Mouse (Mus musculus) heart, embryonic 10.5 days (tissue): ENCODE data around the gene Fcrlb. TPM values are rescaled to one million over a fixed set of nuclear protein-coding genes. Genes with fewer than 3 reads are reported as not detected.

Experiments
- DNase-seq: peaks from one replicate; pipeline ENCODE4 v3.0.0-alpha.2; 2017; ENCODE audit warnings: low spot score
- H3K27ac ChIP-seq: fragments of 300-500 bp; sonication (generic); 2 replicates; pipeline ENCODE4 v1.5.1; 2016; ENCODE audit warnings: mild to moderate bottlenecking
- H3K27me3 ChIP-seq: fragments of 300-500 bp; sonication (generic); 2 replicates; pipeline ENCODE4 v1.6.1; 2016; ENCODE audit warnings: mild to moderate bottlenecking; ENCODE audit not compliant: poor library complexity, insufficient read depth, severe bottlenecking
- H3K36me3 ChIP-seq: fragments of 300-500 bp; sonication (generic); 2 replicates; pipeline ENCODE4 v1.6.1; 2016; ENCODE audit warnings: mild to moderate bottlenecking, moderate library complexity
- H3K4me1 ChIP-seq: fragments of 300-500 bp; sonication (generic); 2 replicates; pipeline ENCODE4 v1.6.1; 2016; ENCODE audit warnings: mild to moderate bottlenecking
- H3K4me3 ChIP-seq: fragments of 300-500 bp; sonication (generic); 2 replicates; pipeline ENCODE4 v1.5.1; 2016; ENCODE audit warnings: mild to moderate bottlenecking, moderate library complexity
- H3K9me3 ChIP-seq: fragments of 300-500 bp; sonication (generic); 2 replicates; pipeline ENCODE4 v1.6.1; 2016; ENCODE audit warnings: mild to moderate bottlenecking, moderate library complexity
- whole genome bisulfite sequencing: fragments of 180-500 bp; shearing (Covaris S2); methylation state at CpG from one replicate; pipeline ENCODE4 v1.1.7; 2016; 5-methylcytosine and 5-hydroxymethylcytosine counted together
- polyA plus RNA-seq: library from polyadenylated mRNA; unstranded; fragments of >200 nt; fragmentation: Nextera tagmentation; extraction: Ambion mirVana; gene quantifications from 2 replicates; pipeline ENCODE4 v1.2.1, GENCODE M21; 2016

Gene Fcrlb
- polyA plus RNA-seq, 1 experiment from 2014 or later = not detected

- no peak overlapping the region for H3K27ac ChIP-seq
- no peaks in the 10 kb centered on the region for H3K4me1 ChIP-seq
- no peaks in the 10 kb centered on the region for H3K36me3 ChIP-seq
- no peak overlapping the region for H3K4me3 ChIP-seq
- H3K27me3 ChIP-seq = peaks cover 49% of the 10 kb centered on the region
- H3K9me3 ChIP-seq = no peaks in the 10 kb centered on the region
- WGBS = 33% methylated on average over 10 of the region's 10 CpGs
- peak; percentile 91 for DNase-seq
Observed at GRCm38 (mm10) chr1:170901536-170902238, 11.1 kb downstream of the Fcrlb start.

GRCm38 (mm10) chr1:170900799-170901467 is 11.8 kb downstream of the Fcrlb start:
- Histone ChIP-seq H3K27me3 (peaks cover 41% of the 10 kb centered on the region), H3K36me3 (no peaks in the 10 kb centered on the region), H3K4me3 (0 out of 2 replicates have a peak overlapping the region, but pooled peaks have one; percentile 22), H3K27ac (no peak overlapping the region), H3K9me3 (no peaks in the 10 kb centered on the region), H3K4me1 (no peaks in the 10 kb centered on the region)
- no peak for DNase-seq
- 36% methylated on average over 10 of the region's 10 CpGs for WGBS

GRCm38 (mm10) chr1:170898413-170899075 is 14.2 kb downstream of the Fcrlb start:
- no peaks in the 10 kb centered on the region for H3K4me1 ChIP-seq
- no peak for DNase-seq
- H3K27ac ChIP-seq = no peak overlapping the region
- WGBS = 61% methylated on average over 16 of the region's 16 CpGs
- H3K4me3 ChIP-seq = no peak overlapping the region
- H3K27me3 ChIP-seq = peaks cover 23% of the 10 kb centered on the region; the same call in 1 of the 2 replicates
- no peaks in the 10 kb centered on the region for H3K9me3 ChIP-seq
- no peaks in the 10 kb centered on the region for H3K36me3 ChIP-seq

- H3K9me3 ChIP-seq = no peaks in the 10 kb centered on the region
- peaks cover 6% of the 10 kb centered on the region; the same call in 1 of the 2 replicates for H3K27me3 ChIP-seq
- DNase-seq = no peak
- no peak overlapping the region for H3K27ac ChIP-seq
- no peaks in the 10 kb centered on the region for H3K36me3 ChIP-seq
- WGBS = 77% methylated on average over 5 of the region's 5 CpGs
- H3K4me3 ChIP-seq = no peak overlapping the region
- H3K4me1 ChIP-seq = no peaks in the 10 kb centered on the region
Observed at GRCm38 (mm10) chr1:170896651-170897281, 16.0 kb downstream of the Fcrlb start.

DNA sequence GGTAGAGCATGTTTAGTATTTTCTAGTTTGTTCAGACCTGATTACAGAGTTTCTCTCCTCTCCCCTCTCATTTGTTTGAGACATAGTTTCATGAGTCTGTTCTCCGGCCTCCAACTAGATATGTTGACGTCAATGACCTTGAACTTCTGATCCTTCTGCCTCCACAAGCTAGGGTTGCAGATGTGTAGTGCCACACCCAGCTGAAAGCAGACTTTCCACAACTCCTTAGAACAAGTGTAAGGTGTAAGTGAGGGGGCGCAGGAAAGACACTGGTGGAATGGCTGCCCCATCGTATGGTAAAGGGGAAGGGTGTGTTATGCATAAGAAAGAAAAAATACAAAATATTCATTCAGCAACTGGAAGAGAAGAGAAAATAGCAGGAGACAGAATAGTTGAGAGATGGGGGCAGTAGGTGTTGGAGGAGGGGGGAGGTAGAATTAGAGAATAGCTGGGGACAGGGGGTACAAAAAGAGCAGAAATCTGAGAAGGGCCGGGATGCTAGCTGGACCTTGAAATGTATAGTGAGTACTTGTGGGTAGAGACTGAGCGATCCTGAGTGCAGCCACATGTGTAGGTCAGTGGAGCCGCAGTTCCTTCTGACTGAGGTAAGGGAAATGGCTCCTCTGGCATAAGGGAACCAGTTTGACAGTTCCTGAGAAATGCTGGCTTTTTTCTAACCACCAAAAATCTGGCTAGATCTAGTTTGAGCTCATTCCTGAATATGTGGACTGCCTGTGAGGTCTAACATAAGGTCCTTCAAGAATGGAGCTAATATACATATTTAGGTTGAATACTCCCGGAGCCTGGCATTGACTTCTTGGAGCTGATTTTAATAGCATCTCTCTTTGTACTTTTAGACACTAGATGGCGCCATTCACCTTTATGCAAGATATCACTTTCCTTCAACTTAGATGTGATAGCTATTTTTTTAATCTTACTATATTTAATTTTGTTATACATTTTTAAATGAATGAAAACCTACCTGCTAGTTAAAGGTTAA is 17.8 kb downstream of the Fcrlb start:
- WGBS = 65% methylated on average over 9 of the region's 9 CpGs
- Histone ChIP-seq H3K4me1 (no peaks in the 10 kb centered on the region), H3K36me3 (no peaks in the 10 kb centered on the region), H3K9me3 (no peaks in the 10 kb centered on the region), H3K27me3 (peaks cover 6% of the 10 kb centered on the region; the same call in 1 of the 2 replicates), H3K27ac (no peak overlapping the region), H3K4me3 (no peak overlapping the region)
- no peak for DNase-seq

DNA sequence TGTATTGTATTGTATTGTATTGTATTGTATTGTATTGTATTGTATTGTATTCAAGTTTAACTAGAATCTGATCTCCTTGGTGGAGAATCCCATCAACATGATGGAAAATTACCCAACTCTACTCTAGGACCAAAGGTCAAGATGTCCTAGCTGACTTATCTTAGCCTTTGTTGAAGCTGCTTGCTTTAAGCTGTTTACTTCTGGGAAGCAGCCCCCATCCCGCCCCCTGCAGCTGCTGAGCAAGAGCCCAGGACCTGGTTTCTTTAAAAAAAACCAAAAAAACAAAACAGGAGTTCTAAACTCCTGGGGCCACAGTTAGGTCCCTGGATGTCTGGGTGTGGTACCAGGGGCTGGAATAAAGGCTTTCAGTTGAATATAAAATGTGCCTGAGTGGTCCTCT is 20.5 kb downstream of the Fcrlb start:
- DNase-seq = no peak
- Histone ChIP-seq H3K36me3 (no peaks in the 10 kb centered on the region), H3K27ac (no peak overlapping the region), H3K27me3 (no peaks in the 10 kb centered on the region), H3K4me3 (no peak overlapping the region), H3K9me3 (no peaks in the 10 kb centered on the region), H3K4me1 (no peaks in the 10 kb centered on the region)
- WGBS = 68% methylated on average over 1 of the region's 1 CpGs

GRCm38 (mm10) chr1:170891646-170892045 is 21.1 kb downstream of the Fcrlb start:
- no peak overlapping the region for H3K27ac ChIP-seq
- H3K4me3 ChIP-seq = no peak overlapping the region
- no peak for DNase-seq
- 44% methylated on average over 2 of the region's 2 CpGs for WGBS
- no peaks in the 10 kb centered on the region for H3K4me1 ChIP-seq
- no peaks in the 10 kb centered on the region for H3K9me3 ChIP-seq
- H3K36me3 ChIP-seq = no peaks in the 10 kb centered on the region
- H3K27me3 ChIP-seq = no peaks in the 10 kb centered on the region

DNA sequence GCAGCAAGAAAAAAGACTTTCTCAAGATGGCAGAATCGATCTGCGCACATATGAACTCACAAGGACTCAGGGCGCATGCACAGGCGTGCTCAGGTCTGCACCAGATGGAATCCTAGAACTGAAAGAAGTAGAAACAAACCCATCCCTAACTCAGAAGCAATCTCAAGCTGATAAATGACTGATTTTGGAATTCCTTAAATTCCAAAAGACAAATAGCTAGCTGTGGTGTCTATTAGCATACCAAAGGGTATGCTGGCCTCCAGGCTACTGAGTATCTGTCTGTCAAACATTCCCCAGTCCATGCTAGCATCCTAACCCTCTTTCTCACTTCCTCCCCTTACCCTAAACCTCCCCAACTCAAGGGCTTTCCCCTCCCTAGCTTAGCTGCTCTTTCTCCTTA is 23.4 kb downstream of the Fcrlb start:
- Histone ChIP-seq H3K27ac (no peak overlapping the region), H3K9me3 (no peaks in the 10 kb centered on the region)

GRCm38 (mm10) chr1:170886044-170886458 is 26.7 kb downstream of the Fcrlb start:
- WGBS = 51% methylated on average over 6 of the region's 6 CpGs
- no peak overlapping the region for H3K27ac ChIP-seq
- H3K9me3 ChIP-seq = no peaks in the 10 kb centered on the region
- no peak for DNase-seq
- H3K4me1 ChIP-seq = peaks cover 15% of the 10 kb centered on the region
- H3K27me3 ChIP-seq = no peaks in the 10 kb centered on the region
- H3K4me3 ChIP-seq = no peak overlapping the region
- peaks cover 7% of the 10 kb centered on the region for H3K36me3 ChIP-seq

More for the DNA sequence above, 23.4 kb downstream of the Fcrlb start:
- DNase-seq = no peak
- Histone ChIP-seq H3K4me3 (no peak overlapping the region), H3K36me3 (no peaks in the 10 kb centered on the region), H3K4me1 (peaks cover 5% of the 10 kb centered on the region), H3K27me3 (no peaks in the 10 kb centered on the region)
- 80% methylated on average over 4 of the region's 4 CpGs for WGBS

DNA sequence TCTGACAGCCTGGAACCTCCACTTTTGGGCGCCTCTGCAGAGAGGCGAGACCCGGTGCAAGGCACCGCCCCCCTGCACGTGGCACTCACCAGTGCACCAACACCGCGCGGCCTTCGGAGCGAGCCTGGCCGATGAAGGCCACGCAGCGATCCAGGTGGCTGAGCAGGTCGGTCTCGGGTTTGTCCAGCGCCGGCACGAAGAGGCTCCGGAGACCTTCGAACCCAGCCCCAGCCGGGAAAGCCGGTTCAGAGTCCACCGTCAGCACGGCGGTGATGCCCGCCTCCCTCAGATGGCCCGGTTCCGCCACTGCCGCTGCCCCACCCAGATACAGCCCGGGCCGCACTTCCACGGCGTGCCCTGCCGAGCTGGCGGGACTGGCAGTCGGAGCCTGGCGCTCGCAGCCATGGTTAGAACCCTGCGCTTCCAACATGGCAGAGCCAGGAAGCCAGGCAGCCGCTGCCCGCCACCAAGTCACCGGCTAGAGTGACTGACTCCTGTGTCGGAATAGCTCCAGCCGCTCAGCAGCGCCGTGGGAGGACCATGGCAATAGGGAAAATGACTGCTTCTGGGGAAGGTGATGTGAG is 27.7 kb downstream of the Fcrlb start, which contains the start of the genes Gm26620 and Dusp12:
Gene Gm26620 (plus strand): TSS at position 88 of the 584 bp plus-strand sequence.
Gene Dusp12 (minus strand): TSS at position 563 of the 584 bp plus-strand sequence.
- Histone ChIP-seq H3K27me3 (no peaks in the 10 kb centered on the region), H3K36me3 (peaks cover 17% of the 10 kb centered on the region), H3K9me3 (no peaks in the 10 kb centered on the region), H3K4me3 (peak within 1 kb of the TSS; percentile 91), H3K27ac (peak within 1 kb of the TSS; percentile 94), H3K4me1 (peaks cover 15% of the 10 kb centered on the region)
- peak; percentile 96 for DNase-seq
- under 1% methylated on average over 43 of the region's 46 CpGs for WGBS

DNA sequence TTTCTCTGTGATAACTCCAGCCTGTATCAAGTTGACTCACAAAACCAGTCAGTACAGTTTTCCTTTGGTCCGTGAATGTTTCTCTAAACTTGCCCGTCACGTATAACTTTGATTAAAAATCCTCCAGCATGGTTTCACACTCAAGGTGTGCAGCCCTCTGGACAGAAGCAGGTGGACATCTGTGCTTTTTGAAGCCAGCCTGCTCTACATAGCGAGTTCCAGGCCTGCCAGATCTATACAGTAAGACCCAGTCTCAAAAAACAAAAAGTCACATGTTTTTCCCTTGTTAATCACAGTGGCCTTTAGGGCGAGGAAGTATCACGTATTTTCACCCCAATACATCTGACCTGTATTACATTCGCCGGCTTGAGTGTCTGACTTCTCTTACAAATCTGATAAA is 28.4 kb downstream of the Fcrlb start:
- Histone ChIP-seq H3K36me3 (peaks cover 22% of the 10 kb centered on the region), H3K4me1 (peaks cover 15% of the 10 kb centered on the region), H3K27me3 (no peaks in the 10 kb centered on the region), H3K27ac (peak overlapping the region; percentile 94), H3K9me3 (no peaks in the 10 kb centered on the region), H3K4me3 (peak overlapping the region; percentile 91)
- DNase-seq = no peak
- 28% methylated on average over 8 of the region's 8 CpGs for WGBS
